Mouse (Mus musculus): ENCODE results near the gene Ern2. TPM values are rescaled to one million over a fixed set of nuclear protein-coding genes. Genes with fewer than 3 reads are reported as not detected.

Gene Ern2
- total and polyA plus RNA-seq, 3 experiments, result not detected

DNA sequence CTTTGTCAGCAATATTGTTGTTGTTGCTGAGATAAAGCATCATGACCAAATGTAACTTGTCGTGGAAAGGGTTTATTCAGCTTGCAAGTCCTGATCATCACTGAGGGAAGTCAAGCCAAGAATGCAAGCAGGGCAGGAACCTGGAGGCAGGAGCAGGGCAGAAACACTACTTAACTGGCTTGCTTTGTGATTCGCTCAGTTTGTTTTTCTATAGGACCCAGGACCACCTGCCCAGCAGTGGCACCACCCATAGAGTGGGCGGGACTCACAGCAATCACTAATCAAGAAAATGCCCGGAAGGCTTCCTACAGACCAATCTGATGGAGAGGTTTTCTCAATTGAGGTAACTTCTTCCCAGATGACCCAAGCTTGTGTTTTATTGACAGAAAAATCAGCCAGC lies 43.9 kb upstream of the Ern2 start:
- Histone ChIP-seq H3K36me3 (ENCODE audit: control insufficient read depth in 1 of 2, insufficient read depth in 2 of 2, low read length in 2 of 2) (no peaks in the 10 kb centered on the region), H3K27ac (ENCODE audit: control insufficient read depth, low read depth, low read length) (no peak overlapping the region), H3K27me3 (ENCODE audit: control insufficient read depth in 1 of 2, insufficient read depth in 2 of 2, low read length in 2 of 2) (no peaks in the 10 kb centered on the region; a peak in 1 of 4 replicates), H3K4me3 (ENCODE audit: control insufficient read depth in 1 of 2, insufficient read depth in 1 of 2, low read depth in 2 of 2, low read length in 2 of 2) (no peak overlapping the region), H3K9ac (ENCODE audit: control insufficient read depth, low read depth, low read length, poor library complexity, severe bottlenecking) (no peak overlapping the region), H3K9me3 (replicated peaks; ENCODE audit: insufficient read depth, low read length) (no peaks in the 10 kb centered on the region), H3K79me2 (ENCODE audit: control insufficient read depth, insufficient read depth, low read length, poor library complexity) (no peaks in the 10 kb centered on the region), H3K4me1 (ENCODE audit: control insufficient read depth in 1 of 2, insufficient read depth in 2 of 2, low read length in 2 of 2) (no peaks in the 10 kb centered on the region)
- no peak for TF ChIP-seq MXI1 (IDR thresholded peaks at IDR 0.05; ENCODE audit: low read depth, low read length)
- no peak for TF ChIP-seq HCFC1 (IDR thresholded peaks at IDR 0.05; ENCODE audit: low read depth, low read length)
- TF ChIP-seq RAD21 (IDR thresholded peaks at IDR 0.05; ENCODE audit: low read depth, low read length), result no peak
- TF ChIP-seq POLR2AphosphoS5 (IDR thresholded peaks at IDR 0.05; ENCODE audit: borderline replicate concordance, low read depth, low read length), result no peak
- TF ChIP-seq ZC3H11A (IDR thresholded peaks at IDR 0.05; ENCODE audit: low read depth, low read length), result no peak
- no peak for TF ChIP-seq MEF2A (IDR thresholded peaks at IDR 0.05; ENCODE audit: extremely low read depth, insufficient replicate concordance, low read depth, low read length, poor library complexity, severe bottlenecking)
- no peak for TF ChIP-seq MYC (IDR thresholded peaks at IDR 0.05; ENCODE audit: low read depth, low read length)
- TF ChIP-seq MAX (IDR thresholded peaks at IDR 0.05; ENCODE audit: low read length), result no peak
- TF ChIP-seq BHLHE40 (IDR thresholded peaks at IDR 0.05; ENCODE audit: borderline replicate concordance, low read depth, low read length), result no peak
- no peak for TF ChIP-seq SIN3A (IDR thresholded peaks at IDR 0.05; ENCODE audit: low read length)
- TF ChIP-seq MAFK (IDR thresholded peaks at IDR 0.05; ENCODE audit: borderline replicate concordance, low read depth, low read length), result no peak
- no peak for TF ChIP-seq E2F4 (IDR thresholded peaks at IDR 0.05; ENCODE audit: borderline replicate concordance, low read depth, low read length)
- no peak for TF ChIP-seq TAL1 (IDR thresholded peaks at IDR 0.05; ENCODE audit: low read length)
- TF ChIP-seq USF2 (IDR thresholded peaks at IDR 0.05; ENCODE audit: borderline replicate concordance in 1 of 2, insufficient read depth in 1 of 2, low read depth in 1 of 2, low read length in 2 of 2), result no peak
- TF ChIP-seq ETS1 (IDR thresholded peaks at IDR 0.05; ENCODE audit: low read depth, low read length), result no peak
- TF ChIP-seq ZNF384 (IDR thresholded peaks at IDR 0.05; ENCODE audit: low read depth, low read length), result no peak
- no peak for TF ChIP-seq CHD2 (IDR thresholded peaks at IDR 0.05; ENCODE audit: low read length)
- TF ChIP-seq CTCF (IDR thresholded peaks at IDR 0.05 in 2 of 3, conservative IDR thresholded peaks at IDR 0.05 in 1 of 3; ENCODE audit: control insufficient read depth in 1 of 3, insufficient read depth in 1 of 3, low read depth in 2 of 3, low read length in 3 of 3, poor library complexity in 1 of 3, severe bottlenecking in 1 of 3), result no peak
- no peak for TF ChIP-seq RCOR1 (IDR thresholded peaks at IDR 0.05; ENCODE audit: low read depth, low read length)
- no peak for DNase-seq (ENCODE audit: low read depth, low spot score)

- no peak for DNase-seq (ENCODE audit: low read depth, low spot score)
- no peak for TF ChIP-seq JUND (IDR thresholded peaks at IDR 0.05; ENCODE audit: low read depth, low read length)
- no peak for TF ChIP-seq MAZ (IDR thresholded peaks at IDR 0.05; ENCODE audit: low read depth, low read length)
- TF ChIP-seq MEF2A (IDR thresholded peaks at IDR 0.05; ENCODE audit: extremely low read depth, insufficient replicate concordance, low read depth, low read length, poor library complexity, severe bottlenecking), result no peak
- no peak for TF ChIP-seq MYB (IDR thresholded peaks at IDR 0.05; ENCODE audit: low read depth, low read length)
- no peak for TF ChIP-seq GATA1 (IDR thresholded peaks at IDR 0.05; ENCODE audit: low read depth, low read length)
- no peak for TF ChIP-seq ZMIZ1 (IDR thresholded peaks at IDR 0.05; ENCODE audit: low read depth, low read length)
- TF ChIP-seq KAT2A (conservative IDR thresholded peaks at IDR 0.05; ENCODE audit: low read depth, low read length), result no peak
- TF ChIP-seq POLR2AphosphoS2 (IDR thresholded peaks at IDR 0.05; ENCODE audit: low read length), result no peak
- no peak for TF ChIP-seq TBP (IDR thresholded peaks at IDR 0.05; ENCODE audit: low read depth, low read length)
- TF ChIP-seq USF2 (IDR thresholded peaks at IDR 0.05; ENCODE audit: borderline replicate concordance in 1 of 2, insufficient read depth in 1 of 2, low read depth in 1 of 2, low read length in 2 of 2), result no peak
- no peak for TF ChIP-seq MAX (IDR thresholded peaks at IDR 0.05; ENCODE audit: low read length)
- Histone ChIP-seq H3K36me3 (ENCODE audit: control insufficient read depth in 1 of 2, insufficient read depth in 2 of 2, low read length in 2 of 2) (no peaks in the 10 kb centered on the region), H3K9ac (ENCODE audit: control insufficient read depth, low read depth, low read length, poor library complexity, severe bottlenecking) (no peak overlapping the region), H3K27me3 (ENCODE audit: control insufficient read depth in 1 of 2, insufficient read depth in 2 of 2, low read length in 2 of 2) (no peaks in the 10 kb centered on the region; a peak in 1 of 4 replicates), H3K9me3 (replicated peaks; ENCODE audit: insufficient read depth, low read length) (no peaks in the 10 kb centered on the region), H3K79me2 (ENCODE audit: control insufficient read depth, insufficient read depth, low read length, poor library complexity) (no peaks in the 10 kb centered on the region), H3K4me3 (ENCODE audit: control insufficient read depth in 1 of 2, insufficient read depth in 1 of 2, low read depth in 2 of 2, low read length in 2 of 2) (no peak overlapping the region), H3K27ac (ENCODE audit: control insufficient read depth, low read depth, low read length) (no peak overlapping the region), H3K4me1 (ENCODE audit: control insufficient read depth in 1 of 2, insufficient read depth in 2 of 2, low read length in 2 of 2) (no peaks in the 10 kb centered on the region)
Observed at GRCm38 (mm10) chr7:122229306-122229705, 43.3 kb upstream of the Ern2 start.
